Mouse (Mus musculus) CH12.LX (cell line): ENCODE data around the gene Anapc15. TPM values are rescaled to one million over a fixed set of nuclear protein-coding genes. Genes with fewer than 3 reads are reported as not detected.

ENCODE experiments used
- DNase-seq: peaks from one replicate; pipeline ENCODE4 v3.0.0-alpha.2; 2013; ENCODE audit errors: extremely low read depth
- H3K27ac ChIP-seq: 2 replicates; pipeline ENCODE4 v1.5.1; 2012; ENCODE audit warnings: low read depth, mild to moderate bottlenecking, control low read depth, moderate library complexity; ENCODE audit not compliant: insufficient read depth
- H3K27me3 ChIP-seq: replicated peaks from 2 replicates; pipeline ENCODE3; 2012; ENCODE audit warnings: inconsistent platforms
- H3K36me3 ChIP-seq, 2 experiments: replicated peaks in 1 of 2; 2 replicates each; pipeline versions ENCODE3 to v1.6.1; 2012; ENCODE audit warnings: inconsistent platforms in 1 of 2, low read length in 1 of 2, mild to moderate bottlenecking in 1 of 2, mixed read lengths in 1 of 2, moderate library complexity in 1 of 2; ENCODE audit not compliant: control insufficient read depth in 1 of 2, insufficient read depth in 1 of 2
- H3K4me1 ChIP-seq, 2 experiments: 2 replicates each; pipeline ENCODE4 v1.6.1; 2012; ENCODE audit warnings: inconsistent platforms in 1 of 2, moderate library complexity in 1 of 2; ENCODE audit not compliant: insufficient read depth in 2 of 2, control insufficient read depth in 1 of 2
- H3K4me2 ChIP-seq: 2 replicates; pipeline ENCODE4 v1.6.1; 2012; ENCODE audit warnings: low read depth, mild to moderate bottlenecking, control low read depth; ENCODE audit not compliant: poor library complexity, insufficient read depth, severe bottlenecking
- H3K4me3 ChIP-seq, 3 experiments: fragments of 150-350 bp in 1 of 3; sonication (generic) in 1 of 3; replicated peaks in 1 of 3; 2 replicates each; pipeline versions ENCODE3 to v1.5.1; 2011 to 2012; ENCODE audit warnings: low read depth in 2 of 3, low read length in 2 of 3, mild to moderate bottlenecking in 2 of 3, moderate library complexity in 2 of 3, control low read depth in 1 of 3, improper control_type of control experiment in 1 of 3, inconsistent platforms in 1 of 3, mixed read lengths in 1 of 3; ENCODE audit not compliant: poor library complexity in 1 of 3
- H3K79me2 ChIP-seq: replicated peaks from 2 replicates; pipeline ENCODE4 v1.6.1; 2012; ENCODE audit warnings: mild to moderate bottlenecking, moderate library complexity; ENCODE audit not compliant: control insufficient read depth, poor library complexity, insufficient read depth, severe bottlenecking; ENCODE audit errors: extremely low read depth
- H3K9ac ChIP-seq: 2 replicates; pipeline ENCODE4 v1.6.1; 2012; ENCODE audit warnings: low read depth, mild to moderate bottlenecking, control low read depth, moderate library complexity; ENCODE audit not compliant: insufficient read depth
- H3K9me3 ChIP-seq: replicated peaks from 2 replicates; pipeline ENCODE3; 2012; ENCODE audit warnings: low read length, inconsistent platforms, mixed read lengths
- BHLHE40 ChIP-seq: IDR thresholded peaks from 2 replicates; pipeline ENCODE4 v1.6.1; 2011; ENCODE audit warnings: mild to moderate bottlenecking, low read depth, low read length, improper control_type of control experiment
- CHD1 ChIP-seq: IDR thresholded peaks from 2 replicates; pipeline ENCODE4 v1.6.1; 2012; ENCODE audit warnings: low read depth, low read length, improper control_type of control experiment, inconsistent platforms
- CHD2 ChIP-seq: IDR thresholded peaks from 2 replicates; pipeline ENCODE4 v1.6.1; 2011; ENCODE audit warnings: low read length, improper control_type of control experiment
- CTCF ChIP-seq, 2 experiments: IDR thresholded peaks in 1 of 2; conservative IDR thresholded peaks in 1 of 2; 2 replicates each; pipeline ENCODE4 v1.5.1; 2011 to 2012; ENCODE audit warnings: low read depth in 2 of 2, low read length in 2 of 2, improper control_type of control experiment in 1 of 2, inconsistent platforms in 1 of 2, mild to moderate bottlenecking in 1 of 2, moderate library complexity in 1 of 2
- E2F4 ChIP-seq: IDR thresholded peaks from 2 replicates; pipeline ENCODE4 v1.6.1; 2011; ENCODE audit warnings: low read depth, low read length, improper control_type of control experiment; ENCODE audit not compliant: insufficient replicate concordance
- ELF1 ChIP-seq: IDR thresholded peaks from 2 replicates; pipeline ENCODE4 v1.6.1; 2014; ENCODE audit warnings: low read depth, mild to moderate bottlenecking, inconsistent platforms, low read length, improper control_type of control experiment
- GABPA ChIP-seq: IDR thresholded peaks from 2 replicates; pipeline ENCODE4 v1.6.1; 2012; ENCODE audit warnings: low read depth, low read length, improper control_type of control experiment, inconsistent platforms; ENCODE audit not compliant: insufficient replicate concordance
- HCFC1 ChIP-seq: IDR thresholded peaks from 2 replicates; pipeline ENCODE4 v1.6.1; 2012; ENCODE audit warnings: low read depth, mild to moderate bottlenecking, inconsistent platforms, low read length, improper control_type of control experiment
- IRF4 ChIP-seq: IDR thresholded peaks from 2 replicates; pipeline ENCODE4 v1.6.1; 2014; ENCODE audit warnings: low read depth, mild to moderate bottlenecking, inconsistent platforms, low read length, improper control_type of control experiment
- JUN ChIP-seq: IDR thresholded peaks from 2 replicates; pipeline ENCODE4 v1.6.1; 2011; ENCODE audit warnings: low read depth, mild to moderate bottlenecking, low read length, improper control_type of control experiment, moderate library complexity; ENCODE audit not compliant: insufficient read depth
- MAZ ChIP-seq: IDR thresholded peaks from 2 replicates; pipeline ENCODE4 v1.6.1; 2012; ENCODE audit warnings: low read depth, mild to moderate bottlenecking, inconsistent platforms, low read length, improper control_type of control experiment, moderate library complexity
- MEF2A ChIP-seq: IDR thresholded peaks from 2 replicates; pipeline ENCODE4 v1.6.1; 2014; ENCODE audit warnings: low read depth, mild to moderate bottlenecking, inconsistent platforms, low read length, improper control_type of control experiment, borderline replicate concordance
- NELFE ChIP-seq: IDR thresholded peaks from 2 replicates; pipeline ENCODE4 v1.6.1; 2011; ENCODE audit warnings: low read depth, low read length, improper control_type of control experiment
- NRF1 ChIP-seq: IDR thresholded peaks from 2 replicates; pipeline ENCODE4 v1.6.1; 2014; ENCODE audit warnings: low read depth, mild to moderate bottlenecking, inconsistent platforms, low read length, improper control_type of control experiment, moderate library complexity
- PAX5 ChIP-seq: IDR thresholded peaks from 2 replicates; pipeline ENCODE4 v1.6.1; 2012; ENCODE audit warnings: low read length, inconsistent platforms, mixed read lengths
- POLR2AphosphoS2 ChIP-seq: IDR thresholded peaks from 2 replicates; pipeline ENCODE4 v1.6.1; 2011; ENCODE audit warnings: low read depth, low read length, improper control_type of control experiment
- RAD21 ChIP-seq: IDR thresholded peaks from 2 replicates; pipeline ENCODE4 v1.6.1; 2011; ENCODE audit warnings: low read depth, mild to moderate bottlenecking, low read length, improper control_type of control experiment, moderate library complexity
- RCOR1 ChIP-seq: conservative IDR thresholded peaks from 2 replicates; pipeline ENCODE4 v1.6.1; 2012; ENCODE audit warnings: low read depth, mild to moderate bottlenecking, inconsistent platforms, low read length, improper control_type of control experiment
- SIN3A ChIP-seq: IDR thresholded peaks from 2 replicates; pipeline ENCODE4 v1.6.1; 2012; ENCODE audit warnings: low read length, improper control_type of control experiment, inconsistent platforms
- TBP ChIP-seq: conservative IDR thresholded peaks from 2 replicates; pipeline ENCODE4 v1.6.1; 2011; ENCODE audit warnings: low read depth, low read length, improper control_type of control experiment
- USF1 ChIP-seq: IDR thresholded peaks from 2 replicates; pipeline ENCODE4 v1.6.1; 2014; ENCODE audit warnings: low read depth, mild to moderate bottlenecking, inconsistent platforms, low read length, improper control_type of control experiment
- ZKSCAN1 ChIP-seq: IDR thresholded peaks from 2 replicates; pipeline ENCODE4 v1.6.1; 2012; ENCODE audit warnings: low read depth, inconsistent platforms, low read length, improper control_type of control experiment, borderline replicate concordance
- ZNF384 ChIP-seq: IDR thresholded peaks from 2 replicates; pipeline ENCODE4 v1.6.1; 2012; ENCODE audit warnings: low read depth, low read length, improper control_type of control experiment, inconsistent platforms
- dilution Hi-C: fragments of 300-500 bp; cut with MboI; formaldehyde crosslinking; loops from 2 replicates; pipeline ENCODE4 v1.14.3; 2020; ENCODE audit warnings: low sequenced_read_pairs; ENCODE audit not compliant: extremely low pct_unique_long_range_greater_than_20kb, extremely low pct_ligation_motif_present
- in situ Hi-C: fragments of 300-500 bp; cut with MboI; formaldehyde crosslinking; loops from 3 replicates; pipeline ENCODE4 v1.14.3; 2019; ENCODE audit warnings: low sequenced_read_pairs, low pct_ligation_motif_present, low pct_unique_long_range_greater_than_20kb, mixed read lengths
- polyA plus RNA-seq: library from polyadenylated mRNA; unstranded; fragments of >175 nt; gene quantifications from 2 replicates; pipeline ENCODE4 v1.2.1, GENCODE M21; 2012; ENCODE audit warnings: low read depth; ENCODE audit not compliant: insufficient read length
- total RNA-seq, 2 experiments: library from RNA; depleted of rRNA; stranded (reverse); fragments of 300-350 nt in 1 of 2; fragments of >200 nt in 1 of 2; gene quantifications; 2 replicates each; pipeline ENCODE4 v1.2.3; 2012 to 2014

Anapc15 gene
- total and polyA plus RNA-seq, 3 experiments: 69.1 to 97.1 (median 90.6) TPM

GRCm38 (mm10) chr7:101905561-101906286 lies 42.2 kb downstream of the Anapc15 start, which contains the start of gene Lamtor1 (continued):
- 0 out of 2 replicates have a peak, but pooled peaks have one; percentile 62 for TF ChIP-seq IRF4
- no peak for TF ChIP-seq PAX5
- peak; percentile 66; the same call in 1 of the 2 replicates for TF ChIP-seq MAZ
- TF ChIP-seq HCFC1: peak; percentile 83
- TF ChIP-seq GABPA: no peak; the same call in 1 of the 2 replicates
- TF ChIP-seq NRF1: peak; percentile 58
- peak; percentile 99 for TF ChIP-seq BHLHE40
- no peak for TF ChIP-seq ZNF384
- no peak for TF ChIP-seq POLR2AphosphoS2
- peak; percentile 99 for TF ChIP-seq USF1
- no peak for TF ChIP-seq JUN
- peak; percentile 93 for TF ChIP-seq ELF1
- 0 out of 2 replicates have a peak, but pooled peaks have one; percentile 38 for TF ChIP-seq RCOR1
- peak; percentile 61 for TF ChIP-seq SIN3A
- no peak for TF ChIP-seq RAD21
- peak; percentile 49; the same call in 1 of the 2 replicates for TF ChIP-seq MEF2A
- TF ChIP-seq E2F4: 0 out of 2 replicates have a peak, but pooled peaks have one; percentile 43
- TF ChIP-seq CHD1: no peak
- peak; percentile 76 for TF ChIP-seq TBP

DNA sequence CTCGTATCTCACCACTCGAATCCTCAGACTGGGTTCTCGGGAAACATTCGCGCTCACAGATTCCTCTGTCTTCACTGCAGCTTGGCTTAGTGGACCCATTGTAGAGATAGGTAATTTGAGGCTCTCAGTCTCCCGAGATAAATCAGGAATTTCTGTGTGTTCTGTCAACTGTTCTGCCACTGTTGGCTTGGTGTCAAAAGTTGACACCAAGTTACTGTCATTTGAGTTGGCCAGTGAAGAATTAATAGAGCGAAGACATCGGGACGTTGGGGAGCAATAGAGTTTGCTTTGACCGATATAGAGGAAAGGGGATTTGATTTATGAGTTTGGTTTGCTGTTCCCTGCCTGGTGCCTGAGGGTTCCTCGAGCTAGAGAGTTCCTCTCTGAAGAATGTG lies 42.8 kb downstream of the Anapc15 start, which contains the start of gene Tomt:
TSS of gene Tomt (minus strand) at position 73 of the 395 bp plus-strand sequence.
- H3K4me2 ChIP-seq: peak within 1 kb of the TSS; percentile 87
- H3K36me3 ChIP-seq: peaks cover 18 to 43% of the 10 kb centered on the region in 2 experiments
- dilution Hi-C loops (no loop called here), in situ Hi-C loops (no loop called here)
- peaks cover 22% of the 10 kb centered on the region for H3K79me2 ChIP-seq
- H3K27me3 ChIP-seq: no peaks in the 10 kb centered on the region
- H3K9me3 ChIP-seq: peaks cover 6% of the 10 kb centered on the region
- TF ChIP-seq MAZ: no peak
- TF ChIP-seq NELFE: no peak
- TF ChIP-seq BHLHE40: no peak
- TF ChIP-seq CTCF (conservative IDR thresholded peaks at IDR 0.05 in 1 of 2, IDR thresholded peaks at IDR 0.05 in 1 of 2; ENCODE audit: low read depth in 2 of 2, low read length in 2 of 2): no peak
- TF ChIP-seq ZKSCAN1: no peak
- no peak for TF ChIP-seq ELF1
- TF ChIP-seq CHD2: no peak
- no peak for DNase-seq
- peak within 1 kb of the TSS; percentile 72 for H3K27ac ChIP-seq
- H3K4me1 ChIP-seq: peaks cover 7 to 35% of the 10 kb centered on the region in 2 experiments; a peak in 3 of 4 replicates
- peak within 1 kb of the TSS; percentile 52 to 76 (median 75) for H3K4me3 ChIP-seq
- peak within 1 kb of the TSS; percentile 85 for H3K9ac ChIP-seq
